ENCODE assay signal across 27 mouse cellular contexts in the genomic region with DNA sequence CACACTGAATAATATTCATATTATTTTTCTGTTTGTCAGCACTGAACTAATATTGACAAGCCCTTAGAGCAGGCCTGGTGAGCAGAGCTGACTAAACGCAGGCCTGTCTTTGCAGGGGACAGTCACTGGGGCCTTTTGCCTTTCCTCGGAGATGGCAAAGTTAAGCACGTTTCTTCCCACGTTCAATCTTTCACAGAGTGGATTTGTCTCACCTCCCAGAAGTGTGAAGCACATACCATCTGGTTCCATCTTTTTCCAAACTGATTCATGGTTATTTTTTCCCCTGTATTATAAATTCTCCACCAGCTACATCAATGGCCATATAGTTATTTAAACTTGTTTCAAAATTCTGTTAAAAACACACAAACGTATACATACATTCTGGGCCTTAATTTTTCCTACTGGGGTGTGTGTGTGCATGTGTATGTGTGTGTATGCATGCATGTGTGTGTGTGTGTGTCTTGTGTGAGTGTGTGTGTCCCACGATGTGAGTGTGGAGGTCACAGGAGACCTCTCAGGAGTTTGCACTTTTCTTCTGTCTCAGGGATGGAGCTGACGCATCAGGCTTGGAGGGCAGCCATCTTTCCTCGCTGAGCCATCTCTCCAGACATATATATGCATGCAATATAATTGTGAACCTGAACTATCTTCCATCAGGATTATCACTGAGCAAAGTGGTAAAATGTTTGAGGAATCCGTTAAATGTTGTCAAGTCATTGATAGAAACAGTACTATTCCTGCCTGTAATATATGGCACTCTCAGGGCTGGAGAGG. TPM values are rescaled to one million over a fixed set of nuclear protein-coding genes. Genes with fewer than 3 reads are reported as not detected.
DNase-seq lines count a peak whose midpoint lies in the region.
"Had no signal": no experiment of that assay in that cellular context is flagged by ENCODE, and none has a peak within 500 bp of the region (broad histone marks: within the 10 kb centered on the region; RNA-seq: fewer than 3 reads in every experiment).

No protein-coding gene starts in this region.

- H3K36me3 ChIP-seq in heart, embryonic 10.5 days: no peaks in the 10 kb centered on the region
- H3K36me3 ChIP-seq: embryonic facial prominence, embryonic 12.5 days; heart, embryonic 12.5 days; hindbrain, embryonic 13.5 days; intestine, embryonic 15.5 days; limb, embryonic 15.5 days; neural tube, embryonic 15.5 days had no signal

- no peaks in the 10 kb centered on the region for H3K9me3 ChIP-seq in heart, embryonic 10.5 days
- H3K9me3 ChIP-seq: embryonic facial prominence, embryonic 12.5 days; heart, embryonic 12.5 days; hindbrain, embryonic 13.5 days; intestine, embryonic 15.5 days; limb, embryonic 15.5 days; neural tube, embryonic 15.5 days had no signal

- 66% methylated on average over 9 of the region's 9 CpGs for WGBS in heart, embryonic 10.5 days

- DNase-seq in heart, embryonic 10.5 days (ENCODE audit: low spot score): peak; percentile 43
- DNase-seq in heart, postnatal 25 days (ENCODE audit: low spot score): no peak
- DNase-seq in right cerebral cortex, adult 18-20 months: peak; percentile 62
- no peak for DNase-seq in right cerebral cortex, postnatal 4 days
- DNase-seq in left cerebral cortex, adult 8-10 months (ENCODE audit: low spot score in 2 of 2): peak; percentile 6 to 35
- DNase-seq in telencephalon, adult 2 months (ENCODE audit: low read depth, low spot score): peak; percentile 94
- no peak for DNase-seq in natural killer cell, adult 2 months (ENCODE audit: low spot score in 2 of 2)
- DNase-seq: cerebellum, postnatal 10 days; heart, postnatal 14 days; kidney, adult 9 months; kidney, postnatal 4 days; lung, postnatal 14 days; midbrain, embryonic 14.5 days; thymus, postnatal 36 days had no signal

- no peak overlapping the region for H3K27ac ChIP-seq in heart, embryonic 10.5 days
- H3K27ac ChIP-seq: embryonic facial prominence, embryonic 12.5 days; hindbrain, embryonic 13.5 days; intestine, embryonic 15.5 days; limb, embryonic 15.5 days; neural tube, embryonic 15.5 days had no signal

- intact Hi-C loops in heart, postnatal 25 days (cut with DNase I): no loop called here

- peaks cover 11% of the 10 kb centered on the region for H3K4me1 ChIP-seq in heart, embryonic 10.5 days
- H3K4me1 ChIP-seq: embryonic facial prominence, embryonic 12.5 days; heart, embryonic 12.5 days; hindbrain, embryonic 13.5 days; intestine, embryonic 15.5 days; limb, embryonic 15.5 days; megakaryocyte, embryonic 14.5 days; neural tube, embryonic 15.5 days had no signal

- no peak overlapping the region for H3K4me3 ChIP-seq in heart, embryonic 10.5 days
- H3K4me3 ChIP-seq: embryonic facial prominence, embryonic 12.5 days; erythroblast, embryonic 14.5 days; heart, embryonic 12.5 days; hindbrain, embryonic 13.5 days; intestine, embryonic 15.5 days; limb, embryonic 15.5 days; megakaryocyte, embryonic 14.5 days; myocyte; neural tube, embryonic 15.5 days had no signal

- peaks cover 20% of the 10 kb centered on the region for H3K27me3 ChIP-seq in heart, embryonic 10.5 days (ENCODE audit: insufficient read depth, poor library complexity, severe bottlenecking)
- H3K27me3 ChIP-seq: intestine, embryonic 15.5 days; neural tube, embryonic 15.5 days had no signal

RNA-seq across cellular contexts. Expression of a gene that starts 3.5 kb away (rescaled TPM):
- polyA plus RNA-seq in heart, embryonic 10.5 days (2016; fragmentation: Nextera tagmentation; extraction: Ambion mirVana): 0.07 and 0.50 TPM in 2 replicates
- total RNA-seq in heart, postnatal 25 days (2021): under 1 TPM; 0.17 to 0.34 TPM
- 1 to 10 TPM in 1 of 4 experiments, under 1 TPM in 3; 0.23 to 1.0 (median 0.37) TPM for total RNA-seq in left cerebral cortex, adult 8-10 months (2022)
- polyA plus RNA-seq: embryonic facial prominence, embryonic 12.5 days; erythroblast, embryonic 14.5 days; heart, embryonic 12.5 days; hindbrain, embryonic 13.5 days; midbrain, embryonic 14.5 days; myocyte; neural tube, embryonic 15.5 days had no signal

RNA-seq across cellular contexts. Expression of a gene that starts 36.9 kb away (rescaled TPM):
- polyA plus RNA-seq in heart, embryonic 10.5 days (2016; fragmentation: Nextera tagmentation; extraction: Ambion mirVana): not detected in 2 replicates
- total RNA-seq in heart, postnatal 25 days (2021): not detected
- total RNA-seq in left cerebral cortex, adult 8-10 months (2022): 1 to 10 TPM; 1.0 to 1.7 (median 1.4) TPM
- total RNA-seq: adrenal gland, adult 18-20 months; gastrocnemius, postnatal 4 days had no signal
- polyA plus RNA-seq: embryonic facial prominence, embryonic 12.5 days; erythroblast, embryonic 14.5 days; heart, embryonic 12.5 days; intestine, embryonic 15.5 days; limb, embryonic 15.5 days; liver, embryonic 16.5 days; myocyte; small intestine, adult 2 months had no signal

RNA-seq across cellular contexts. Expression of a gene that starts 44.3 kb away (rescaled TPM):
- polyA plus RNA-seq in heart, embryonic 10.5 days (2016; fragmentation: Nextera tagmentation; extraction: Ambion mirVana): 0.32 and 0.73 TPM in 2 replicates
- under 1 TPM; 0.17 to 0.31 TPM for total RNA-seq in heart, postnatal 25 days (2021)
- total RNA-seq in left cerebral cortex, adult 8-10 months (2022): 10 to 100 TPM; 11.1 to 12.4 (median 12.1) TPM
- total RNA-seq: adrenal gland, adult 18-20 months had no signal
- polyA plus RNA-seq: erythroblast, embryonic 14.5 days; myocyte had no signal

RNA-seq across cellular contexts. Expression of a gene that starts 51.2 kb away (rescaled TPM):
- polyA plus RNA-seq in heart, embryonic 10.5 days (2016; fragmentation: Nextera tagmentation; extraction: Ambion mirVana): 0.15 TPM in 1 of 2 replicates, not detected in the other
- not detected for total RNA-seq in heart, postnatal 25 days (2021)
- total RNA-seq in left cerebral cortex, adult 8-10 months (2022): not detected
- total RNA-seq: adrenal gland, adult 18-20 months; gastrocnemius, postnatal 4 days; heart, postnatal 14 days had no signal
- polyA plus RNA-seq: erythroblast, embryonic 14.5 days; heart, embryonic 12.5 days; hindbrain, embryonic 13.5 days; intestine, embryonic 15.5 days; limb, embryonic 15.5 days; neural tube, embryonic 15.5 days had no signal

Comparison
In these comparisons a context has a peak if more than half of its experiments do, and no peak if none do; other contexts are left out.
1. DNase-seq: peak in heart, embryonic 10.5 days (single experiment), right cerebral cortex, adult 18-20 months (single experiment), left cerebral cortex, adult 8-10 months (2 of 2) and telencephalon, adult 2 months (single experiment); none in heart, postnatal 25 days (single experiment), right cerebral cortex, postnatal 4 days (single experiment) and natural killer cell, adult 2 months (0 of 2).
2. RNA of a gene that starts 44.3 kb away (total RNA-seq): 11.1 to 12.4 TPM in left cerebral cortex, adult 8-10 months; 0.17 to 0.31 TPM in heart, postnatal 25 days; every median in the first group is over 4 times any median in the second.